In the genomic region with DNA sequence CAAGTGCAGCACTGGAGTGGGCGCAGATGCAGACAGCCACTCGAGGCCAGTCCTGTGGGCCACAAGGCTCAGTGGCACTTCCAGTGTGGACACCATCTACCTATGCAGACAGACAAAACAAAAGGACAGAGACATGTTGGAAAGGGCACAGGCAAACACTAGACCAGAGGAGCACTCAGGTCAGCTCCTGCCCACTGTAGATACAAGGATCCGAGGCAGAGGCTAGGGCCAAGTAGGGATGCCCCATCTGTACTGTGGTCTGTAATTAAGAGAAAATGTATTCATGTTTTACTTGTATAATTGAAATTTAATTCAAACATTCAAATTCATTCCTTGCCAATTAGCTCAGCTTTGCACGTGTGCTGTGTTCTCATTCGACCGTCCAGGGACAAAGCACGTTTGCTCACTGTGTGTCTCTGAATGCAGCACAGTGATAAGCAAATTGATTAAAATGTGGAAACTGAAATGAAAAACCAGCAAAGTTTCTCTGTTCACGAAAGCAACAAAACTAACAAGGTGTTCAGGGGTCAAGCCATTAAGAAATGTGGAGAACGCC, we compare ENCODE assay signal across 22 mouse cellular contexts. TPM values are rescaled to one million over a fixed set of nuclear protein-coding genes. Genes with fewer than 3 reads are reported as not detected.
DNase-seq lines count a peak whose midpoint lies in the region; ATAC-seq and TF ChIP-seq lines count a peak whose summit lies in the region.
"Had no signal": no experiment of that assay in that cellular context is flagged by ENCODE, and none has a peak within 500 bp of the region (broad histone marks: within the 10 kb centered on the region; RNA-seq: fewer than 3 reads in every experiment).

No protein-coding gene starts in this region.

- no peak overlapping the region for H3K4me3 ChIP-seq in hindbrain, embryonic 12.5 days
- no peak overlapping the region for H3K4me3 ChIP-seq in hindbrain, embryonic 16.5 days (ENCODE audit: low read length)
- H3K4me3 ChIP-seq in forebrain, embryonic 10.5 days, result no peak overlapping the region
- no peak overlapping the region for H3K4me3 ChIP-seq in forebrain, postnatal 0 days (ENCODE audit: low read depth, low read length)
- no peak overlapping the region for H3K4me3 ChIP-seq in midbrain, embryonic 14.5 days (replicated peaks; ENCODE audit: low read depth, low read length)
- H3K4me3 ChIP-seq: heart, embryonic 15.5 days; kidney, embryonic 15.5 days; limb, embryonic 15.5 days; liver, embryonic 15.5 days had no signal

- H3K27me3 ChIP-seq in hindbrain, embryonic 12.5 days, result no peaks in the 10 kb centered on the region
- no peaks in the 10 kb centered on the region for H3K27me3 ChIP-seq in hindbrain, embryonic 16.5 days (replicated peaks; ENCODE audit: control insufficient read depth, insufficient read depth, low read length)
- peaks cover 53% of the 10 kb centered on the region for H3K27me3 ChIP-seq in forebrain, embryonic 10.5 days (ENCODE audit: poor library complexity, severe bottlenecking)
- no peaks in the 10 kb centered on the region for H3K27me3 ChIP-seq in forebrain, postnatal 0 days (ENCODE audit: insufficient read depth, low read length)
- H3K27me3 ChIP-seq in midbrain, embryonic 14.5 days (ENCODE audit: control insufficient read depth, insufficient read depth, low read length), result no peaks in the 10 kb centered on the region
- H3K27me3 ChIP-seq: heart, embryonic 15.5 days; kidney, embryonic 15.5 days; limb, embryonic 15.5 days; liver, embryonic 15.5 days had no signal

- ATAC-seq in hindbrain, embryonic 12.5 days (ENCODE audit: low FRiP score), result peak; percentile 42; the same call in 1 of the 2 replicates
- no peak for ATAC-seq in hindbrain, embryonic 16.5 days
- ATAC-seq in forebrain, postnatal 0 days, result 0 out of 2 replicates have a peak, but pooled peaks have one; percentile 28
- no peak for ATAC-seq in midbrain, embryonic 14.5 days (ENCODE audit: low FRiP score, low TSS enrichment)
- no peak for ATAC-seq in erythroblast, adult 5-6 weeks (replicated peaks; ENCODE audit: low FRiP score, poor library complexity, severe bottlenecking)
- ATAC-seq: intestine, embryonic 16.5 days had no signal

- H3K4me2 ChIP-seq in hindbrain, embryonic 12.5 days (replicated peaks), result no peak overlapping the region
- no peak overlapping the region for H3K4me2 ChIP-seq in hindbrain, embryonic 16.5 days (ENCODE audit: low read length)
- H3K4me2 ChIP-seq in forebrain, postnatal 0 days (ENCODE audit: low read depth), result no peak overlapping the region
- no peak overlapping the region for H3K4me2 ChIP-seq in midbrain, embryonic 14.5 days (ENCODE audit: low read length)
- H3K4me2 ChIP-seq: heart, embryonic 15.5 days; kidney, embryonic 15.5 days; limb, embryonic 15.5 days; liver, embryonic 15.5 days had no signal

- H3K36me3 ChIP-seq in hindbrain, embryonic 12.5 days, result peaks cover 17% of the 10 kb centered on the region
- H3K36me3 ChIP-seq in hindbrain, embryonic 16.5 days (ENCODE audit: control insufficient read depth, insufficient read depth, low read length), result 0 out of 2 replicates have a peak, but pooled peaks cover 2% of the 10 kb centered on the region
- peaks cover 37% of the 10 kb centered on the region for H3K36me3 ChIP-seq in forebrain, embryonic 10.5 days (replicated peaks)
- peaks cover 24% of the 10 kb centered on the region for H3K36me3 ChIP-seq in forebrain, postnatal 0 days (ENCODE audit: insufficient read depth)
- peaks cover 13% of the 10 kb centered on the region for H3K36me3 ChIP-seq in midbrain, embryonic 14.5 days (ENCODE audit: control insufficient read depth, insufficient read depth, low read length)
- H3K36me3 ChIP-seq: liver, embryonic 15.5 days had no signal

- H3K9ac ChIP-seq in hindbrain, embryonic 12.5 days, result no peak overlapping the region
- no peak overlapping the region for H3K9ac ChIP-seq in hindbrain, embryonic 16.5 days (ENCODE audit: low read depth, low read length)
- no peak overlapping the region; the same call in 1 of the 2 replicates for H3K9ac ChIP-seq in forebrain, postnatal 0 days
- no peak overlapping the region; the same call in 1 of the 2 replicates for H3K9ac ChIP-seq in midbrain, embryonic 14.5 days (replicated peaks; ENCODE audit: low read length)
- H3K9ac ChIP-seq: heart, embryonic 15.5 days; kidney, embryonic 15.5 days; limb, embryonic 15.5 days; liver, embryonic 15.5 days had no signal

- H3K27ac ChIP-seq in hindbrain, embryonic 12.5 days, result peak overlapping the region; percentile 49
- H3K27ac ChIP-seq in hindbrain, embryonic 16.5 days (ENCODE audit: low read depth, low read length), result no peak overlapping the region
- H3K27ac ChIP-seq in forebrain, embryonic 10.5 days, result peak overlapping the region; percentile 70
- H3K27ac ChIP-seq in forebrain, postnatal 0 days (ENCODE audit: low read depth, low read length), result no peak overlapping the region
- peak overlapping the region; percentile 74 for H3K27ac ChIP-seq in midbrain, embryonic 14.5 days (replicated peaks; ENCODE audit: low read depth, low read length)
- H3K27ac ChIP-seq: heart, embryonic 15.5 days; kidney, embryonic 15.5 days; limb, embryonic 15.5 days; liver, embryonic 15.5 days had no signal

- WGBS in hindbrain, embryonic 12.5 days, result 55% methylated on average over 9 of the region's 9 CpGs
- 49% methylated on average over 9 of the region's 9 CpGs for WGBS in hindbrain, embryonic 16.5 days
- 63% methylated on average over 9 of the region's 9 CpGs for WGBS in forebrain, embryonic 10.5 days
- 28% methylated on average over 9 of the region's 9 CpGs for WGBS in forebrain, postnatal 0 days
- 44% methylated on average over 9 of the region's 9 CpGs for WGBS in midbrain, embryonic 14.5 days

- H3K4me1 ChIP-seq in hindbrain, embryonic 12.5 days, result peaks cover 68% of the 10 kb centered on the region
- peaks cover 46% of the 10 kb centered on the region for H3K4me1 ChIP-seq in hindbrain, embryonic 16.5 days (ENCODE audit: control insufficient read depth, insufficient read depth, low read depth, low read length)
- H3K4me1 ChIP-seq in forebrain, embryonic 10.5 days, result peaks cover 95% of the 10 kb centered on the region
- H3K4me1 ChIP-seq in forebrain, postnatal 0 days (ENCODE audit: insufficient read depth), result peaks cover 28% of the 10 kb centered on the region
- peaks cover 71% of the 10 kb centered on the region for H3K4me1 ChIP-seq in midbrain, embryonic 14.5 days (ENCODE audit: control insufficient read depth, insufficient read depth, low read length)
- H3K4me1 ChIP-seq: kidney, embryonic 15.5 days had no signal

- no peaks in the 10 kb centered on the region for H3K9me3 ChIP-seq in hindbrain, embryonic 12.5 days (replicated peaks)
- no peaks in the 10 kb centered on the region for H3K9me3 ChIP-seq in hindbrain, embryonic 16.5 days (ENCODE audit: control insufficient read depth, low read length)
- H3K9me3 ChIP-seq in forebrain, embryonic 10.5 days, result no peaks in the 10 kb centered on the region
- H3K9me3 ChIP-seq in forebrain, postnatal 0 days (ENCODE audit: low read length), result no peaks in the 10 kb centered on the region
- no peaks in the 10 kb centered on the region for H3K9me3 ChIP-seq in midbrain, embryonic 14.5 days (ENCODE audit: control insufficient read depth, low read length)
- H3K9me3 ChIP-seq: G1E; heart, embryonic 15.5 days; kidney, embryonic 15.5 days; limb, embryonic 15.5 days; liver, embryonic 15.5 days had no signal

- TF ChIP-seq CTCF in forebrain, postnatal 0 days (IDR thresholded peaks at IDR 0.05; ENCODE audit: low read depth), result no peak

- no peak for DNase-seq in forebrain, embryonic 10.5 days (ENCODE audit: extremely low spot score, low spot score)
- DNase-seq in forebrain, postnatal 0 days, result no peak
- peak; percentile 68 for DNase-seq in midbrain, embryonic 14.5 days
- DNase-seq in lung, adult 18-20 months, result no peak
- no peak for DNase-seq in right cerebral cortex, postnatal 10 days (ENCODE audit: low spot score in 2 of 2)
- DNase-seq: adrenal gland, postnatal 36 days; cerebellum, adult 18-20 months; cerebellum, postnatal 25 days; gastrocnemius, postnatal 14 days; heart, adult 18-20 months; heart, postnatal 4 days; lung, postnatal 10 days had no signal

RNA-seq across cellular contexts. Expression of a gene that starts 15.5 kb away (rescaled TPM):
- 3,841 and 3,900 TPM in 2 replicates for polyA plus RNA-seq in hindbrain, embryonic 12.5 days (2016; fragmentation: Nextera tagmentation; extraction: Ambion mirVana)
- 6,388 and 6,390 TPM in 2 replicates for polyA plus RNA-seq in hindbrain, embryonic 16.5 days (2015; fragmentation: Nextera tagmentation; extraction: Ambion mirVana)
- polyA plus RNA-seq in forebrain, embryonic 10.5 days (2016; fragmentation: Nextera tagmentation; extraction: Ambion mirVana), result 1,904 and 2,173 TPM in 2 replicates
- 4,630 and 7,303 TPM in 2 replicates for total RNA-seq in forebrain, postnatal 0 days (2014; rRNA removed)
- polyA plus RNA-seq in forebrain, postnatal 0 days (2015; fragmentation: Nextera tagmentation; extraction: Ambion mirVana), result 6,353 and 7,049 TPM in 2 replicates
- 7,465 and 9,945 TPM in 2 replicates for polyA plus RNA-seq in midbrain, embryonic 14.5 days (2014; fragmentation: Nextera tagmentation; extraction: Ambion mirVana)
- not detected in 2 replicates for total RNA-seq in erythroblast, adult 5-6 weeks (2015; ENCODE audit: low replicate concordance)
- total RNA-seq in erythroblast, adult 5-6 weeks (2017; ENCODE audit: low replicate concordance), result not detected in 2 replicates
- total RNA-seq: G1E; megakaryocyte progenitor cell, adult 5-6 weeks had no signal
- polyA plus RNA-seq: G1E had no signal

RNA-seq across cellular contexts. Expression of a gene that starts 26.7 kb away (rescaled TPM):
- 139 and 140 TPM in 2 replicates for polyA plus RNA-seq in hindbrain, embryonic 12.5 days (2016; fragmentation: Nextera tagmentation; extraction: Ambion mirVana)
- polyA plus RNA-seq in hindbrain, embryonic 16.5 days (2015; fragmentation: Nextera tagmentation; extraction: Ambion mirVana), result 288 and 298 TPM in 2 replicates
- polyA plus RNA-seq in forebrain, embryonic 10.5 days (2016; fragmentation: Nextera tagmentation; extraction: Ambion mirVana), result 78.7 and 82.3 TPM in 2 replicates
- 166 and 208 TPM in 2 replicates for total RNA-seq in forebrain, postnatal 0 days (2014; rRNA removed)
- polyA plus RNA-seq in forebrain, postnatal 0 days (2015; fragmentation: Nextera tagmentation; extraction: Ambion mirVana), result 231 and 295 TPM in 2 replicates
- 353 and 397 TPM in 2 replicates for polyA plus RNA-seq in midbrain, embryonic 14.5 days (2014; fragmentation: Nextera tagmentation; extraction: Ambion mirVana)
- 6.9 and 11.5 TPM in 2 replicates for total RNA-seq in erythroblast, adult 5-6 weeks (2015; ENCODE audit: low replicate concordance)
- total RNA-seq in erythroblast, adult 5-6 weeks (2017; ENCODE audit: low replicate concordance), result 3.0 and 3.5 TPM in 2 replicates

Comparison
In these comparisons a context has a peak if more than half of its experiments do, and no peak if none do; other contexts are left out.
1. ATAC-seq: peak in hindbrain, embryonic 12.5 days (single experiment) and forebrain, postnatal 0 days (single experiment); none in hindbrain, embryonic 16.5 days (single experiment), midbrain, embryonic 14.5 days (single experiment) and erythroblast, adult 5-6 weeks (single experiment).
2. H3K27ac ChIP-seq: peak in hindbrain, embryonic 12.5 days (single experiment), forebrain, embryonic 10.5 days (single experiment) and midbrain, embryonic 14.5 days (single experiment); none in hindbrain, embryonic 16.5 days (single experiment) and forebrain, postnatal 0 days (single experiment).